Mouse (Mus musculus): Measurements from ENCODE around the gene Rfc5.
"Not testable (repeated sequence)": the region's sequence is repeated elsewhere in the genome, so short reads cannot be mapped to it uniquely, and the experiment has no call there.

Rfc5 gene

DNA sequence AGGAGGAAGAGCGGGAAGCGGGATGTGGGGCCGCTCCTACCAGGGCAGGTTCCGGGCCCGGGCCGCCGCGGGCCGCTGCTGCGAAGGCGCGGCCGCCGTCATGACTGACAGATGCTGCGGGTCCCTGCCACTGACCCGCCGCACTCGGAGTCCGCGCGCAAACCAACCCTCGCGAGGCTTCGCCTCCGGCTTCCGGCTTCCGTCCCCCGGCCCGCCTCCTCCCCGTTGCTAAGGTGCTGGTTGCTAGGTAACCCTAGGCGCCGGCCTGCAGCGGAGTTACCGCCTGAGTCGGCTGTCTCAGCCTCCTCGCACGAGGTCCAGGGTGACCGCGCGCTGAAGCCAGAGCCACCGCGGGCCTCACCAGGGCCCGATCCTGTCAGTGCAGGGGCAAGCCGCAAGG lies at the start of gene Rfc5:
Gene Rfc5 (minus strand): TSS at position 171 of the 400 bp plus-strand sequence.
- in situ Hi-C loops (cut with MseI, MboI): no loop called here

DNA sequence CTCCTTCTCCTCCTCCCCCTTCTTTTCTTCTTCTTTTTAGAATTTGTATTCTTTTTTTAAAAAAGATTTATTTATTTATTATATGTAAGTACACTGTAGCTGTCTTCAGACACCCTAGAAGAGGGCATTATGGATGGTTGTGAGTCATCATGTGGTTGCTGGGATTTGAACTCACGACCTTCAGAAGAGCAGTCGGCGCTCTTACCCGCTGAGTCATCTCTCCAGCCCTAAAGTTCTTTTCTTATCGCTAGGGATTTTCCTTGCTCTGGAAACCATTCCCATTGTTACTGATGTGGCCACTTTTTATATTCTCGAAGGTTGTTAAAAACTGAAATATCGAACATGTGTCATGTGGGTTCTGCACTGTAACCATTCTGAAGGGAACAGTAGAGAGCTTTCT lies 44.7 kb upstream of the Rfc5 start:
- in situ Hi-C loops (cut with MseI, MboI): not testable (repeated sequence)

DNA sequence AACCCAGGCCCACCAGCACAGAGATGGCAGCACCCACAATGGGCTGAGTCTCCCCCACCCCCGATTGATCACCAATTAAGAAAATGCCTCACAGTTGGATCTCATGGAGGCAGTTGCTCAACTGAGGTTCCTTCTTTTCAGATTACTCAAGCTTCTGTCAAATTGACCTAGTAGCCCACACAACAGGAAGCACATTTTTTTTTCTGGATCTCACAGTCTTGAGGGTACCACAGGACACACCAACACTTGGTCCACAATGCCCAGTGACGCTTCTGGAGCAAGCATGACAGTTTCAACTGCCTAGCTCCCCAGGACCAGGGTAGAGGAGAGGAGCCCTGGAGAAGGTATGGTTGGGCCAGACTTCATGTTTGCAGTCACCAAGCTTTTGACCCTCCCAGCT lies 28.6 kb upstream of the Rfc5 start:
- in situ Hi-C loops (cut with MseI, MboI): loop anchor here (25.0 kb wide), 2 partner anchors 280 to 305 kb away; partner anchors contain the start of genes Suds3 (in 1 of the 2) and Taok3 (in 1 of the 2)

- in situ Hi-C loops (cut with MseI, MboI): loop anchor here (25.0 kb wide), 2 partner anchors 278 to 303 kb away; partner anchors contain the start of genes Suds3 (in 1 of the 2) and Taok3 (in 1 of the 2)
Measured at GRCm38 (mm10) chr5:117415011-117415912, 26.4 kb upstream of the Rfc5 start.

- in situ Hi-C loops (cut with MseI, MboI): loop anchor here (25.0 kb wide), 2 partner anchors 277 to 302 kb away; partner anchors contain the start of genes Suds3 (in 1 of the 2) and Taok3 (in 1 of the 2)
Measured at GRCm38 (mm10) chr5:117414611-117415010, 25.8 kb upstream of the Rfc5 start.

DNA sequence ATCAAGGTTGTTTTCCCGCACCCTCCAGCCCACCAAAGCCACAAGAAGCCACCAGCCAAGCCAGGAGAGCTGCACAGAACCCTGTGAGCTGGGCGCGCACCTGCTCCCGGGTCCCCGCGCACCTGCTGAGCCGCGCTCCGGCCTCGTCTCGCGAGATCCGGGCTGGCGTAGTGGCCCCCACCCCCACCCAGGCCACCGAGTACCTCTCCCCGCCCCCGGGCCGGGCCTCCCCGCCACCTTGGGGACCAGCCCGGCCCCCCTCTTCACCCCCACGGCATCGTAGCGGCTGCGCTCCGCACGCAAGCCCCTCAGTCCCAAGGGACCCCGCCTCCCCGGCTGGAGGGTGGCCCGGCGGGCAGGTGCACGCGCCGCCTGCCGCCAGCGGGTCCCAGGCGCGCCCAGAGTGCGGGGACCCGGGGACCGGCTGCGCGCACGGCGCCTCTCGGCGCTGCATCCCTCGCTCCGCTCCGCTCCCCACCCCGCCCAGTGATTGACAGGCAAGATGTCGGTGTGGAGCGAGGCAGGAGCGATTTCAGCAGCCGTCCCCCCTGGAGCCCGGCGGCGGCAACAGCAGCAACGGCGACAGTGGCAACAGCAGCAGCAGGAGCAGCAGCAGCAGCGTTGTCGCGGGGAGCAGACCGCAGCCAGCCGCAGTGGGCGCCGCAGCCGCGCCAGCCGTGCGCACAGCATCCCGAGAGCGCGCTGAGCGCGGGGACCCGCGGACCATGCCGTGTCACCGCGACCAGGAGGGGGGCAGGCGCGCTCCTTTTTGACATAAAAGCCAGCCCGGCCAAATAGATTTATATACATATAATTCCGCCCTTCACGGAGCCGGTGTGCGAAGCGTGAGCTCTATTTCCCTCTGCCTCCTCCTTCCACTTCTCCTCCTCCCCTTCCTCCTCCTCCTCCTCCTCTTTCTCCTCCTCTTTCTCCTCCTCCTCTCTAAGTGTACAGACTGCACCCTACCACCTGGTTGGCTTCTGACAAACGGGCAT lies 25.0 kb upstream of the Rfc5 start, which contains the start of gene Ksr2:
Gene Ksr2 (plus strand): TSS at position 494 of the 995 bp plus-strand sequence.
- in situ Hi-C loops (cut with MseI, MboI): loop anchor here (25.0 kb wide), 2 partner anchors 277 to 302 kb away; partner anchors contain the start of genes Suds3 (in 1 of the 2) and Taok3 (in 1 of the 2)

GRCm38 (mm10) chr5:117409369-117409768 lies 20.5 kb upstream of the Rfc5 start:
- in situ Hi-C loops (cut with MseI, MboI): loop anchor here (5.0 to 25.0 kb wide), 3 partner anchors 102 to 297 kb away; partner anchors contain the start of genes Suds3 (in 1 of the 2) and Taok3 (in 1 of the 2)

DNA sequence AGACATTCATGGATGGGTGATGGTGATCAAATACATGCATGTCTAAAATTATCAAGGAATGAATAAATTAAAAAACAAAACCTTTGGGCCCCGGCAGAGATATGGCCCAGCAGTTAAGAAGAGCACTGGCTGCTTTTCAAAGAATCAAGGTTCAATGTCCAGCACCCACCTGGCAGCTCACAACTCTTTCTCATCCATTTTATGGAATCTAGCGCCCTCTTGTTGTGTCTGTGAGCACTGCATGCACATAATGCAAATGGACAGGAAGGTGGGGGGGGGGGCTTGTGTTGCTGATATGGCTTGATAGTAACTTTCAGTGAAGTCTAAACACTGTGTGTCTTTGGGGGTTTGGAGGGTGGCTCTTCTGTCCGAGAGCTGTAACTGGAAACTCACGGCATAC lies 19.4 kb upstream of the Rfc5 start:
- in situ Hi-C loops (cut with MseI, MboI): loop anchor here (5.0 to 25.0 kb wide), 3 partner anchors 101 to 296 kb away; partner anchors contain the start of genes Suds3 (in 1 of the 2) and Taok3 (in 1 of the 2)

DNA sequence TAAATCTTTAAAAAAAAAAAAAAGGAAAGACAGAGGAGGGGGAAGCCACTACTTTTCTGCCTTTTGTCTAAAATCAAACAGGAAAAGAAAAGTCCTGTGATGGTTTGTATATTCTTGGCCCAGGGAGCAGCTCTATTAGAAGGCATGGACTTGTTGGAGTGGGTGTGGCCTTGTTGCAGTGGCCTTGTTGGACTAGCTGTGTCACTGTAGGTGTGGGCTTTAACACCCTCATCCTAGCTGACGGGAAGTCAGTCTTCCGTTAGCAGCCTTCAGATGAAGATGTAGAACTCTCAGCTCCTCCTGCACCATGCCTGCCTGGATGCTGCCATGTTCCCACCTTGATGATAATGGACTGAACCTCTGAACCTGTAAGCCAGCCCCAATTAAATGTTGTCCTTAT lies 15.8 kb upstream of the Rfc5 start:
- in situ Hi-C loops (cut with MseI, MboI): loop anchor here (5.0 to 25.0 kb wide), 3 partner anchors 97 to 292 kb away; partner anchors contain the start of genes Suds3 (in 1 of the 2) and Taok3 (in 1 of the 2)

DNA sequence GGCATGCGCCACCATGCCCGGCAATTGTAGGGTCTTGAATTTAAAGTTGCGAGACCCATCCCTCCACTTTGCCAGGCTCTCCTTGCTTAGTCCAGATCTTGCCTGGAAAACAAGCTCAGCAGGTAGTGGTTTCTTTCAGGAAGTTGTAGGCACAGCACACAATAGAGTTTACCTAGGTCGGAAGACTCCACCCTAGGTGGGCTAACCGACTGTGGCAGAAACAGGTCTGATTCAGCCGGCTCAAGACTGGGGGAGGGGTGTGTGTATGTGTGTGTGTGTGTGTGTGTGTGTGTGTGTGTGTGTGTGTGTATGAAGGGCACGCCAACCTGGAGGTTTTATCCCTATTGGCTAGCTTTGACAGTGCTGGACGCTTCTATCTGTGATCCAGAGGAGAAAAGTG lies 14.8 kb upstream of the Rfc5 start:
- in situ Hi-C loops (cut with MseI, MboI): loop anchor here (25.0 kb wide), 2 partner anchors 266 to 291 kb away; partner anchors contain the start of genes Suds3 (in 1 of the 2) and Taok3 (in 1 of the 2)

DNA sequence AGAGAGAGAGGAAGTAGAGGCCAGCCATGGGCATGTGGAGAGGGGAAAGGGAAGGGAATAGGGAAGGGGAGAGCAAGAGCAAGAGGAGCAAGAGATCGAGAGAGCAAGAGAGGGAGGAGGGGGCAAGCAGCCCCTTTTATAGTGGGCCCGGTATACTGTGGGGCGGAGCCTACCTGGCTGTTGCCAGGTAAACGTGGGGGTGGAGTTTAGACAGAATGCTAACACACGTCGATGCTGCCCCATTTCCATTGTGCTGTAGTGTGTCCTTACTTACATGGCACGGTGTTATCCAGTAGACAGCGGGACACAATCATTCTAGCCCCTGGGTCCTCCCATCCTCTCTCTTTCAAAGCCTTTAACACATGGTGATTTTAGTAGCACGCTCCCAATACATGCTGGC lies 10.4 kb upstream of the Rfc5 start:
- in situ Hi-C loops (cut with MseI, MboI): no loop called here

DNA sequence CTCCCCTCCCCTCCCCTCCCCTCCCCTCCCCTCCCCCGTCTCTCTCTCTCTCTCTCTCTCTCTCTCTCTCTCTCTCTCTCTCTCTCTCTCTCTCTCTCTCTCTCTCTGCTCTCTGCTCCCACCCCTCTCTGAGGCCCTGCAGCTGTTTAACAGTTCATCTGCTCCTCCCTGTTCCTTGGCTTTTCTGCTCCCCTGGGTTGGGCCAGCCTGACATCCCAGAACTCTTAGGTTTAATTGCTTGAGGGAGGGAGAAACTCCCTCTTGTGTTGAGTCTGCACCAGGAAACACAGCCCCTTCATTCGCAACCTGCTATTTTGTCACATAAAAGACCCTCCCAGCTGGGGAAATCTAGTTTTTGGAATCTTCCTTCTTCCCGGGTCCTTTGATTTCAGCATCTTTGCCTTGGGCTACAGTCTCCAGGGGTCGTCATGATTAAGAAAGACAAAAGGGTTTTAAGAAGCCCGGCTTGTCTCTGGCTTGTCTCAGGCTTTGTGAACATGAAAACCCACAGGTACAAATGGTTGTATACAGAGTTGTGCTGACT lies 9.2 kb upstream of the Rfc5 start:
- in situ Hi-C loops (cut with MseI, MboI): no loop called here

- in situ Hi-C loops (cut with MseI, MboI): no loop called here
Measured at GRCm38 (mm10) chr5:117397371-117397770, 8.5 kb upstream of the Rfc5 start.

GRCm38 (mm10) chr5:117396596-117397014 lies 7.8 kb upstream of the Rfc5 start:
- in situ Hi-C loops (cut with MseI, MboI): no loop called here

- in situ Hi-C loops (cut with MseI, MboI): no loop called here
Measured at GRCm38 (mm10) chr5:117395834-117396233, 7.0 kb upstream of the Rfc5 start.

GRCm38 (mm10) chr5:117390895-117391294 lies 2.0 kb upstream of the Rfc5 start:
- in situ Hi-C loops (cut with MseI, MboI): no loop called here

DNA sequence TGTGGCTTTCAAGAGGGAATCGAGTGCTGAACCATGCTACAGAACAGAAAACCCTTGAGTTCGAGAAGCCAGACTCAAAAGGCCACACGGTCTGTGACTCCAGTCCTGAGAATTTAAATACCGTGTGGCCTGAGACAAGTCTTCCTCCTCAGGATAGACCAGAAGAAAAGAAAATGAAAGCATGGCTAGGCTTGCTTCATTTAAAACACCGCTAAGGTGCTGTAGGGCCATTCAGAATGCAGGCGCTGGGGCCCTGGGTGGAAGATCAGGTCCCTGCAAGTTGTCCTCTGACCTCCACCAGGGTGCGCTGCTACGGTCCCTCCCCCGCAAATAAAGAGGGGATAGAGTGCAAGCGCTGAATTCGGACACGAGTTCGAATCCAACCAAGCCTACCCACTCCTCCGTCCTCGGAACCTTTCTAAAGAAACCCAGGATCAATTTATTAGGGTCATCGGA lies 523 bp downstream of the Rfc5 start:
- in situ Hi-C loops (cut with MseI, MboI): no loop called here

DNA sequence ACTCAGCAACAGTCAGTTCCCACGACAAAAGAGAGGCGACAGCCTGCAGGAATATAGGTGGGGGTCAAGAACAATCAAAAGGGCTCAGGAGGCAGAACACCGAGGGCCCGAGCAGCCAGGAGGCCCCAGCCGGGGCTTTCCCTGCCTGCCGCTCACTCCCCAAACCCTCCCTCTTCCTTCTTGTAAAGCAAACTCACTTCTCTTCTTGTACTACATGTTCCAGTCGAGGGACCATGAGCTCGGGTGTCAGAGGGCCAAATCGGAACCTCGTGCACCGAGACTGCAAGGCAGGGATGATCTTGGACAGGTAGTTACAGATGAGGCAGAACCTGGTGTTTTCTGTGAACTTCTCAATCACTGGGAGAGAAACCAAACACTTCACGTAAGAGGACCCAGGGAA lies 5.6 kb downstream of the Rfc5 start:
- in situ Hi-C loops (cut with MseI, MboI): no loop called here

DNA sequence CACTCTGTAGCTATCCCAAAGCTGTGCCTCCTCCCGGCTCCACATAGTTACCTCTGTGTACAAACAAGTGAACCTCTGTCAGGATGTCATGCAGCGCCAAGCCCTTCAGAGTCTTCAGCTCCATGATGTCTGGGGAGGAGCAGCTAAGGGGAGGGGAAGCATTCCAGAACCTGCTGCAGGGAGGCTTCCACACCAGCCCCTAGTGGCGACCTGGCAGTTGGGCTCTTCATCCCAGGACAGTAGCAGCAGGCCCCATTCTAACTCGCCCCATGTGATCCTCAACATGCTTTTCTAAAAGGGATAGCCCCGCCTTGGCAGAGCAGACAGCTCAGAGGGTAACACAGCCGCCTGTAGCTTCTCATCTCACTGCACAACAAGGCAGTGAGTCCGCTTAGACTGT lies 7.1 kb downstream of the Rfc5 start:
- in situ Hi-C loops (cut with MseI, MboI): no loop called here

DNA sequence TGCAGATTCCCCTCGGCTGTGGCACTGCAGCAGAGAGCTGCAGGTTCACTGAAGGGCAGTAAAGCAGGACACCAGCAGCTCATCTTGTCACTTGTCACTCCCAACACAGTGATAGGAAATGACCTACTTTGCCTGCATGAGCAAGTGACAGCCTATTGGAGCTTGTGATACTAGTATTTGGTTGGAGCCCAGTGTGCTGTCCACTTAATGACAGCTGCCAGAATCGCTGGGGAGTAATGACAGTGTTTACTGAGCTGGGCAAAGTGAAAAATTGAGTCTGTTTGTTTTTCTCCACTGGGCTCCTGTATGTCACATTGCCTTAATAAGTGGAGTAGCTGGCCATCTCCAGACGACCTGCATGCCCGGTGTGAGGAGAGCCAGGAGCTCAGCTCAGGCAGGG lies 8.6 kb downstream of the Rfc5 start:
- in situ Hi-C loops (cut with MseI, MboI): no loop called here

- in situ Hi-C loops (cut with MseI, MboI): not testable (repeated sequence)
Measured at GRCm38 (mm10) chr5:117377731-117378130, 11.1 kb downstream of the Rfc5 start.
